11 mouse cellular contexts compared by ENCODE assay signal in the genomic region with DNA sequence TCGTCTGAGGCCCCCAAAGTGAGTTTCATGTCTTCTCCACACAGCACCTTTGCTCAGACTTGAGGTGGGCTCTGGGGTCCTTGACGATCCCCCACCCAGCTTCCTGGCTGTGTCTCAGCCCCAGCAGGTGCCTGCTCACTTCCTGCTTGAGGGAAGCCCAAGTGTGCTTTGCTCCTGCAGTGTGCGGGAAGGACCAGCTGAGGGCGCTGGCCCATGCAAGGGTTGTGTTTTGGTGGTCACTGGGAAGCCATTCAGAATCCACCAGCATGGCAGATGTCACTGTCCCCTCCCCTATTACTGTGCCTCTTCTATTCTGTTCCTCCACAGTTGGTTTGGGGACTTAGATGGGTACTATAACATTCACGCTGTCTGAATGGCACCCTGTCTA. TPM values are rescaled to one million over a fixed set of nuclear protein-coding genes. Genes with fewer than 3 reads are reported as not detected.
A peak's percentile ranks its signal among the peaks of the same experiment; 100 is the strongest.
DNase-seq lines count a peak whose midpoint lies in the region; ATAC-seq and TF ChIP-seq lines count a peak whose summit lies in the region.
"Had no signal": no experiment of that assay in that cellular context is flagged by ENCODE, and none has a peak within 500 bp of the region (broad histone marks: within the 10 kb centered on the region; RNA-seq: fewer than 3 reads in every experiment).

No protein-coding gene starts in this region.

- no peaks in the 10 kb centered on the region for H3K36me3 ChIP-seq in hindbrain, embryonic 11.5 days (ENCODE audit: control insufficient read depth, insufficient read depth, low read length)
- H3K36me3 ChIP-seq in hindbrain, embryonic 14.5 days (replicated peaks; ENCODE audit: control insufficient read depth, insufficient read depth): no peaks in the 10 kb centered on the region; the same call in 1 of the 2 replicates
- H3K36me3 ChIP-seq in CH12.LX (replicated peaks in 1 of 2; ENCODE audit: control insufficient read depth in 1 of 2, insufficient read depth in 1 of 2, low read length in 1 of 2): no peaks in the 10 kb centered on the region
- H3K36me3 ChIP-seq in neural tube, embryonic 11.5 days (ENCODE audit: control insufficient read depth, insufficient read depth, low read length): no peaks in the 10 kb centered on the region
- H3K36me3 ChIP-seq: neural tube, embryonic 13.5 days had no signal

- no peaks in the 10 kb centered on the region for H3K9me3 ChIP-seq in hindbrain, embryonic 11.5 days (ENCODE audit: control insufficient read depth, low read length)
- no peaks in the 10 kb centered on the region for H3K9me3 ChIP-seq in hindbrain, embryonic 14.5 days (ENCODE audit: control insufficient read depth, low read length)
- H3K9me3 ChIP-seq in CH12.LX (replicated peaks; ENCODE audit: low read length): no peaks in the 10 kb centered on the region
- no peaks in the 10 kb centered on the region for H3K9me3 ChIP-seq in neural tube, embryonic 11.5 days (ENCODE audit: control insufficient read depth, low read length)
- H3K9me3 ChIP-seq: neural tube, embryonic 13.5 days had no signal

- H3K4me3 ChIP-seq in hindbrain, embryonic 11.5 days (ENCODE audit: low read depth, low read length): no peak overlapping the region
- H3K4me3 ChIP-seq in hindbrain, embryonic 14.5 days (replicated peaks; ENCODE audit: low read length): no peak overlapping the region
- H3K4me3 ChIP-seq in CH12.LX (replicated peaks in 1 of 3; ENCODE audit: low read depth in 2 of 3, low read length in 2 of 3, poor library complexity in 1 of 3): no peak overlapping the region
- H3K4me3 ChIP-seq in neural tube, embryonic 11.5 days (ENCODE audit: low read depth, low read length): no peak overlapping the region
- H3K4me3 ChIP-seq: neural tube, embryonic 13.5 days had no signal

- no peak; the same call in 1 of the 2 replicates for TF ChIP-seq RAD21 in CH12.LX (IDR thresholded peaks at IDR 0.05; ENCODE audit: low read depth, low read length)

- TF ChIP-seq CTCF in CH12.LX (conservative IDR thresholded peaks at IDR 0.05 in 1 of 2, IDR thresholded peaks at IDR 0.05 in 1 of 2; ENCODE audit: low read depth in 2 of 2, low read length in 2 of 2): peak; percentile 48 to 49; a peak in 3 of 4 replicates

- WGBS in hindbrain, embryonic 11.5 days: 36% methylated on average over 5 of the region's 5 CpGs
- WGBS in hindbrain, embryonic 14.5 days: 45% methylated on average over 5 of the region's 5 CpGs
- WGBS in neural tube, embryonic 11.5 days: 40% methylated on average over 5 of the region's 5 CpGs

- peaks cover 2% of the 10 kb centered on the region; the same call in 1 of the 2 replicates for H3K4me1 ChIP-seq in hindbrain, embryonic 11.5 days (replicated peaks; ENCODE audit: control insufficient read depth, insufficient read depth, low read length)
- peaks cover 4% of the 10 kb centered on the region for H3K4me1 ChIP-seq in hindbrain, embryonic 14.5 days (replicated peaks; ENCODE audit: control insufficient read depth, insufficient read depth, low read length)
- peaks cover 2 to 13% of the 10 kb centered on the region in 2 experiments; a peak in 3 of 4 replicates for H3K4me1 ChIP-seq in CH12.LX (ENCODE audit: control insufficient read depth in 1 of 2, insufficient read depth in 2 of 2)
- no peaks in the 10 kb centered on the region for H3K4me1 ChIP-seq in neural tube, embryonic 11.5 days (ENCODE audit: control insufficient read depth, insufficient read depth, low read length)

- no peak overlapping the region for H3K9ac ChIP-seq in hindbrain, embryonic 11.5 days (ENCODE audit: low read depth, low read length)
- H3K9ac ChIP-seq in hindbrain, embryonic 14.5 days: no peak overlapping the region
- H3K9ac ChIP-seq in CH12.LX (ENCODE audit: insufficient read depth, low read depth): no peak overlapping the region
- H3K9ac ChIP-seq in neural tube, embryonic 11.5 days (ENCODE audit: low read length): no peak overlapping the region
- H3K9ac ChIP-seq: neural tube, embryonic 13.5 days had no signal

- H3K4me2 ChIP-seq in hindbrain, embryonic 11.5 days (replicated peaks; ENCODE audit: low read depth, low read length): no peak overlapping the region
- no peak overlapping the region for H3K4me2 ChIP-seq in hindbrain, embryonic 14.5 days (replicated peaks)
- H3K4me2 ChIP-seq in CH12.LX (ENCODE audit: insufficient read depth, low read depth, poor library complexity, severe bottlenecking): no peak overlapping the region
- H3K4me2 ChIP-seq in neural tube, embryonic 11.5 days (ENCODE audit: low read depth): no peak overlapping the region
- H3K4me2 ChIP-seq: neural tube, embryonic 13.5 days had no signal

- in situ Hi-C loops in CH12.LX (cut with MboI; ENCODE audit: low pct_ligation_motif_present, low pct_unique_long_range_greater_than_20kb, low sequenced_read_pairs): no loop called here

- intact Hi-C loops in heart, postnatal 10 days (cut with DNase I): no loop called here

- no peak overlapping the region for H3K27ac ChIP-seq in hindbrain, embryonic 11.5 days (ENCODE audit: low read depth, low read length)
- no peak overlapping the region for H3K27ac ChIP-seq in hindbrain, embryonic 14.5 days
- H3K27ac ChIP-seq in CH12.LX (ENCODE audit: insufficient read depth, low read depth): no peak overlapping the region
- H3K27ac ChIP-seq in neural tube, embryonic 11.5 days (ENCODE audit: low read depth, low read length): no peak overlapping the region

- ATAC-seq in hindbrain, embryonic 11.5 days (ENCODE audit: low FRiP score): 0 out of 2 replicates have a peak, but pooled peaks have one; percentile 33
- no peak for ATAC-seq in hindbrain, embryonic 14.5 days (ENCODE audit: low FRiP score)
- ATAC-seq in neural tube, embryonic 11.5 days (ENCODE audit: insufficient read depth, low FRiP score, low TSS enrichment): no peak

- H3K27me3 ChIP-seq in hindbrain, embryonic 11.5 days (ENCODE audit: control insufficient read depth, insufficient read depth, low read length): no peaks in the 10 kb centered on the region
- H3K27me3 ChIP-seq in hindbrain, embryonic 14.5 days (ENCODE audit: control insufficient read depth, insufficient read depth, low read length): no peaks in the 10 kb centered on the region
- H3K27me3 ChIP-seq in CH12.LX (replicated peaks): no peaks in the 10 kb centered on the region
- no peaks in the 10 kb centered on the region for H3K27me3 ChIP-seq in neural tube, embryonic 11.5 days (ENCODE audit: control insufficient read depth, insufficient read depth, low read length)
- H3K27me3 ChIP-seq: neural tube, embryonic 13.5 days had no signal

- no peak for TF ChIP-seq POLR2A in CH12.LX (IDR thresholded peaks at IDR 0.05; ENCODE audit: low read depth, low read length)

- dilution Hi-C loops in CH12.LX (cut with MboI; ENCODE audit: extremely low pct_ligation_motif_present, extremely low pct_unique_long_range_greater_than_20kb, low sequenced_read_pairs): no loop called here

- no peaks in the 10 kb centered on the region for H3K79me2 ChIP-seq in CH12.LX (replicated peaks; ENCODE audit: control insufficient read depth, extremely low read depth, insufficient read depth, poor library complexity, severe bottlenecking)

- no peak for TF ChIP-seq EP300 in CH12.LX (IDR thresholded peaks at IDR 0.05; ENCODE audit: low read length)

- peak; percentile 65 for DNase-seq in hindbrain, embryonic 11.5 days (ENCODE audit: low spot score)
- DNase-seq in hindbrain, embryonic 14.5 days (ENCODE audit: low spot score): no peak
- peak; percentile 64 for DNase-seq in CH12.LX (ENCODE audit: extremely low read depth)
- peak; percentile 63 for DNase-seq in embryo, embryonic 10 days (ENCODE audit: low spot score)
- peak; percentile 56 for DNase-seq in neural tube, embryonic 11.5 days (ENCODE audit: low spot score)
- DNase-seq in urinary bladder, adult 18-20 months (ENCODE audit: low spot score in 2 of 2): no peak
- DNase-seq in c-Kit-positive CD71-positive TER-119-positive erythroid progenitor cells, embryonic 14.5 days (ENCODE audit: low spot score): no peak
- no peak for DNase-seq in heart, postnatal 10 days
- DNase-seq: cerebellum, adult 18-20 months; kidney, adult 9 months had no signal

TF ChIP-seq in CH12.LX, 34 proteins besides CTCF, POLR2A, EP300 and RAD21:
- TF ChIP-seq SMC3 (IDR thresholded peaks at IDR 0.05; ENCODE audit: low read depth, low read length) (no peak; the same call in 1 of the 2 replicates), ELF1 (IDR thresholded peaks at IDR 0.05; ENCODE audit: low read depth, low read length) (peak; percentile 73)

RNA-seq across cellular contexts. Expression of gene Ptrhd1, which starts 44.8 kb away (rescaled TPM):
- polyA plus RNA-seq in hindbrain, embryonic 11.5 days (2014; fragmentation: Nextera tagmentation; extraction: Ambion mirVana): 5.5 and 6.2 TPM in 2 replicates
- 6.1 and 6.2 TPM in 2 replicates for polyA plus RNA-seq in hindbrain, embryonic 14.5 days (2014; fragmentation: Nextera tagmentation; extraction: Ambion mirVana)
- total RNA-seq in CH12.LX (2012; rRNA removed): 3.6 and 4.7 TPM in 2 replicates
- 7.3 and 9.3 TPM in 2 replicates for total RNA-seq in CH12.LX (2014; rRNA removed)
- 6.7 and 6.8 TPM in 2 replicates for polyA plus RNA-seq in CH12.LX (2012; ENCODE audit: insufficient read length, low read depth)
- polyA plus RNA-seq in neural tube, embryonic 11.5 days (2014; fragmentation: Nextera tagmentation; extraction: Ambion mirVana): 5.9 and 6.5 TPM in 2 replicates
- total RNA-seq in heart, postnatal 10 days (2021): 1 to 10 TPM; 4.8 to 5.0 TPM

RNA-seq across cellular contexts. Expression of gene Cenpo, which starts 45.0 kb away (rescaled TPM):
- polyA plus RNA-seq in hindbrain, embryonic 11.5 days (2014; fragmentation: Nextera tagmentation; extraction: Ambion mirVana): 17.2 and 20.7 TPM in 2 replicates
- polyA plus RNA-seq in hindbrain, embryonic 14.5 days (2014; fragmentation: Nextera tagmentation; extraction: Ambion mirVana): 6.2 and 6.9 TPM in 2 replicates
- total RNA-seq in CH12.LX (2012; rRNA removed): 25.3 and 25.4 TPM in 2 replicates
- 32.1 and 32.7 TPM in 2 replicates for total RNA-seq in CH12.LX (2014; rRNA removed)
- polyA plus RNA-seq in CH12.LX (2012; ENCODE audit: insufficient read length, low read depth): 19.3 and 24.4 TPM in 2 replicates
- 16.3 and 16.6 TPM in 2 replicates for polyA plus RNA-seq in neural tube, embryonic 11.5 days (2014; fragmentation: Nextera tagmentation; extraction: Ambion mirVana)
- 1 to 10 TPM; 5.0 to 5.3 TPM for total RNA-seq in heart, postnatal 10 days (2021)

RNA-seq across cellular contexts. Expression of gene Adcy3, which starts 56.2 kb away (rescaled TPM):
- 2.9 and 3.0 TPM in 2 replicates for polyA plus RNA-seq in hindbrain, embryonic 11.5 days (2014; fragmentation: Nextera tagmentation; extraction: Ambion mirVana)
- polyA plus RNA-seq in hindbrain, embryonic 14.5 days (2014; fragmentation: Nextera tagmentation; extraction: Ambion mirVana): 12.1 and 12.6 TPM in 2 replicates
- 0.04 and 0.13 TPM in 2 replicates for total RNA-seq in CH12.LX (2012; rRNA removed)
- total RNA-seq in CH12.LX (2014; rRNA removed): 0.13 and 0.18 TPM in 2 replicates
- 0.34 and 0.44 TPM in 2 replicates for polyA plus RNA-seq in CH12.LX (2012; ENCODE audit: insufficient read length, low read depth)
- 4.1 and 5.8 TPM in 2 replicates for polyA plus RNA-seq in neural tube, embryonic 11.5 days (2014; fragmentation: Nextera tagmentation; extraction: Ambion mirVana)
- total RNA-seq in heart, postnatal 10 days (2021): 10 to 100 TPM in 1 of 2 experiments, 1 to 10 TPM in 1; 7.1 to 20.2 TPM

Comparison
In these comparisons a context has a peak if more than half of its experiments do, and no peak if none do; other contexts are left out.
1. DNase-seq: peak in hindbrain, embryonic 11.5 days (single experiment), CH12.LX (single experiment), embryo, embryonic 10 days (single experiment) and neural tube, embryonic 11.5 days (single experiment); none in hindbrain, embryonic 14.5 days (single experiment), urinary bladder, adult 18-20 months (0 of 2), c-Kit-positive CD71-positive TER-119-positive erythroid progenitor cells, embryonic 14.5 days (single experiment) and heart, postnatal 10 days (0 of 2).